Mouse (Mus musculus): ENCODE measurements around the gene Ctcf. TPM values are rescaled to one million over a fixed set of nuclear protein-coding genes. Genes with fewer than 3 reads are reported as not detected.

Ctcf gene
- polyA plus RNA-seq, 1 experiment, result 21.6 TPM

GRCm38 (mm10) chr8:105617451-105618278 is 18.7 kb upstream of the Ctcf start:
- no peak for DNase-seq (ENCODE audit: low spot score)

- DNase-seq (ENCODE audit: low spot score), result no peak
Observed at GRCm38 (mm10) chr8:105618279-105618634, 18.1 kb upstream of the Ctcf start.

GRCm38 (mm10) chr8:105618892-105619591 is 17.3 kb upstream of the Ctcf start:
- no peak for DNase-seq (ENCODE audit: low spot score)

GRCm38 (mm10) chr8:105620211-105620610 is 16.2 kb upstream of the Ctcf start:
- DNase-seq (ENCODE audit: low spot score), result no peak

- DNase-seq (ENCODE audit: low spot score), result no peak
Observed at GRCm38 (mm10) chr8:105620946-105621720, 15.2 kb upstream of the Ctcf start.

GRCm38 (mm10) chr8:105621841-105622240 is 14.5 kb upstream of the Ctcf start:
- DNase-seq (ENCODE audit: low spot score), result no peak

- DNase-seq (ENCODE audit: low spot score), result peak; percentile 85
Observed at GRCm38 (mm10) chr8:105622421-105622920, 13.9 kb upstream of the Ctcf start.

- DNase-seq (ENCODE audit: low spot score), result no peak
Observed at GRCm38 (mm10) chr8:105623118-105623517, 13.2 kb upstream of the Ctcf start.

GRCm38 (mm10) chr8:105623679-105624245 is 12.6 kb upstream of the Ctcf start:
- no peak for DNase-seq (ENCODE audit: low spot score)

GRCm38 (mm10) chr8:105624401-105624800 is 12.0 kb upstream of the Ctcf start:
- no peak for DNase-seq (ENCODE audit: low spot score)

- no peak for DNase-seq (ENCODE audit: low spot score)
Observed at GRCm38 (mm10) chr8:105624831-105625230, 11.5 kb upstream of the Ctcf start.

GRCm38 (mm10) chr8:105626086-105626485 is 10.3 kb upstream of the Ctcf start:
- DNase-seq (ENCODE audit: low spot score), result no peak

- DNase-seq (ENCODE audit: low spot score), result no peak
Observed at GRCm38 (mm10) chr8:105629337-105629736, 7.0 kb upstream of the Ctcf start.

- DNase-seq (ENCODE audit: low spot score), result no peak
Observed at GRCm38 (mm10) chr8:105634771-105635458, 1.5 kb upstream of the Ctcf start.

GRCm38 (mm10) chr8:105635481-105635880 is 887 bp upstream of the Ctcf start:
- DNase-seq (ENCODE audit: low spot score), result no peak

- peak; percentile 59 for DNase-seq (ENCODE audit: low spot score)
Observed at GRCm38 (mm10) chr8:105636963-105637510, 669 bp downstream of the Ctcf start, which contains the start of gene Agrp. TSS of gene Agrp (minus strand) at chr8:105637393.

GRCm38 (mm10) chr8:105637601-105638041 is 1.3 kb downstream of the Ctcf start:
- DNase-seq (ENCODE audit: low spot score), result no peak

GRCm38 (mm10) chr8:105638510-105638909 is 2.1 kb downstream of the Ctcf start:
- no peak for DNase-seq (ENCODE audit: low spot score)

- no peak for DNase-seq (ENCODE audit: low spot score)
Observed at GRCm38 (mm10) chr8:105639835-105640234, 3.5 kb downstream of the Ctcf start.

GRCm38 (mm10) chr8:105640511-105640910 is 4.1 kb downstream of the Ctcf start:
- DNase-seq (ENCODE audit: low spot score), result no peak

- DNase-seq (ENCODE audit: low spot score), result no peak
Observed at GRCm38 (mm10) chr8:105645205-105645604, 8.8 kb downstream of the Ctcf start.
